Mouse (Mus musculus) megakaryocyte, embryonic 14.5 days (primary cell): ENCODE results near the gene Dhx34.

Source experiments
- FLI1 ChIP-seq: IDR thresholded peaks from 2 replicates; pipeline ENCODE4 v1.6.1; 2012; ENCODE audit warnings: low read length, inconsistent platforms, mixed read lengths
- GATA1 ChIP-seq: IDR thresholded peaks from 3 replicates; pipeline ENCODE4 v1.6.1; 2012; ENCODE audit warnings: mixed read lengths, low read length, inconsistent platforms, borderline replicate concordance

DNA sequence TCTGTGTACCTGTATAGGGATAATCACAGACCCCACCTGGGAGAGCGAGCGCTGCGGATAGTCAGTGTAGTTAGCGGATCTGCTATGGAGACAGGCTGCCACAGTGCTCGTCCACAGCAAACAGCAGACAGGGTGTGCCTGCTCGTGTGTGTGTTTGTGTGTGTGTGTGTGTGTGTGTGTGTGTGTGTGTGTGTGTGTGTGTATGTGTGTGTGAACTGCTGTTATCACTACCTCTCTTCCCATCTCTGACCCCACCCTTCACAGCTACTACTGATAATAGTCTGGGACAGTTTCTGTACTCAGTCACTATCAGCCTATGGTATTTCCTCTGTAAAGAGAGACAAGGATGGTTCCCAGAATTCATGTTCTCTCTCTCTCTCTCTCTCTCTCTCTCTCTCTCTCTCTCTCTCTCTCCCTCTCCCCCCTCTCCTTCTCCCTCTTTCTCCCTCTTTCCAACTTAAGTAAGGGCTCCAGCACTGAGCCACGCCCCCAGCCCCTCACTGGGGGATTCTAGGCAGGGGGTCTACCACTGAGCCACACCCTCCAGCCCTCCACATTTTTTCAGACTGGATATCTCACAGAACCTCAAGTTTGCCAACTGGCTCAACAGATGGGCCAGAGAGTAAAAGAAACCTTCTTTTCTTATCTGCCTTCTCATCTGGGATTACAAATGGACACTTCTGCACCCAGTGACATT, 18.6 kb upstream of the Dhx34 start:
- TF ChIP-seq GATA1 (no peak), FLI1 (no peak)
